Mouse (Mus musculus) kidney, embryonic 14.5 days (tissue): ENCODE results near the gene Casq2. TPM values are rescaled to one million over a fixed set of nuclear protein-coding genes. Genes with fewer than 3 reads are reported as not detected.

Experiments
- ATAC-seq: fragments of 200-750 bp; cut with Nextera tagmentation; 2 replicates; pipeline ENCODE4 v1.8.0; 2017; ENCODE audit warnings: moderate number of reproducible peaks, mild to moderate bottlenecking, moderate TSS enrichment, moderate library complexity; ENCODE audit not compliant: low FRiP score, low TSS enrichment
- H3K27ac ChIP-seq: fragments of 300-500 bp; sonication (generic); 2 replicates; pipeline ENCODE4 v1.5.1; 2014; ENCODE audit warnings: low read depth, mild to moderate bottlenecking, low read length, moderate library complexity, mixed read lengths
- H3K27me3 ChIP-seq: fragments of 300-500 bp; sonication (generic); 2 replicates; pipeline ENCODE4 v1.6.1; 2014; ENCODE audit warnings: mild to moderate bottlenecking, low read length; ENCODE audit not compliant: control insufficient read depth, insufficient read depth
- H3K36me3 ChIP-seq: fragments of 300-500 bp; sonication (generic); 2 replicates; pipeline ENCODE4 v1.6.1; 2014; ENCODE audit warnings: low read length, mixed read lengths; ENCODE audit not compliant: control insufficient read depth, insufficient read depth
- H3K4me1 ChIP-seq: fragments of 300-500 bp; sonication (generic); 2 replicates; pipeline ENCODE4 v1.6.1; 2014; ENCODE audit warnings: low read length, mixed read lengths; ENCODE audit not compliant: control insufficient read depth, insufficient read depth
- H3K4me2 ChIP-seq: fragments of 300-500 bp; sonication (generic); replicated peaks from 2 replicates; pipeline ENCODE4 v1.6.1; 2014; ENCODE audit warnings: low read depth, mild to moderate bottlenecking, low read length
- H3K4me3 ChIP-seq: fragments of 300-500 bp; sonication (generic); 2 replicates; pipeline ENCODE4 v1.5.1; 2014; ENCODE audit warnings: mild to moderate bottlenecking, low read length
- H3K9ac ChIP-seq: fragments of 300-500 bp; sonication (generic); 2 replicates; pipeline ENCODE4 v1.6.1; 2014; ENCODE audit warnings: low read depth, mild to moderate bottlenecking, low read length, moderate library complexity
- H3K9me3 ChIP-seq: fragments of 300-500 bp; sonication (generic); 2 replicates; pipeline ENCODE4 v1.6.1; 2016; ENCODE audit warnings: low read length; ENCODE audit not compliant: control insufficient read depth
- WGBS: fragments of 180-500 bp; shearing (Covaris S2); extraction: QIAGEN DNeasy Blood & Tissue Kit; methylation state at CpG from one replicate; pipeline ENCODE4 v1.1.7; 2014; 5-methylcytosine and 5-hydroxymethylcytosine counted together
- polyA plus RNA-seq: library from polyadenylated mRNA; unstranded; fragments of >200 nt; fragmentation: Nextera tagmentation; extraction: Ambion mirVana; gene quantifications from 2 replicates; pipeline ENCODE4 v1.2.1, GENCODE M21; 2014

The Casq2 gene
- 0.47 and 0.50 TPM in 2 replicates for polyA plus RNA-seq

- ATAC-seq = no peak
- H3K4me3 ChIP-seq = no peak within 1 kb of the TSS
- no peak within 1 kb of the TSS for H3K9ac ChIP-seq
- H3K4me1 ChIP-seq = no peaks in the 10 kb centered on the region
- no peak within 1 kb of the TSS for H3K4me2 ChIP-seq
- WGBS = 77% methylated on average over 4 of the region's 4 CpGs
- no peaks in the 10 kb centered on the region for H3K27me3 ChIP-seq
- H3K9me3 ChIP-seq = no peaks in the 10 kb centered on the region
- H3K27ac ChIP-seq = no peak within 1 kb of the TSS
- H3K36me3 ChIP-seq = no peaks in the 10 kb centered on the region
Observed at GRCm38 (mm10) chr3:102086283-102086682, at the start of gene Casq2. Casq2 (plus strand) TSS chr3:102086415.

- Histone ChIP-seq H3K27ac (no peak overlapping the region), H3K9ac (no peak overlapping the region), H3K4me1 (no peaks in the 10 kb centered on the region), H3K36me3 (no peaks in the 10 kb centered on the region), H3K27me3 (no peaks in the 10 kb centered on the region), H3K4me2 (no peak overlapping the region), H3K9me3 (no peaks in the 10 kb centered on the region), H3K4me3 (no peak overlapping the region)
- 74% methylated on average over 5 of the region's 5 CpGs for WGBS
- no peak for ATAC-seq
Observed at GRCm38 (mm10) chr3:102037806-102038205, 48.4 kb upstream of the Casq2 start.

GRCm38 (mm10) chr3:102038608-102039007 lies 47.6 kb upstream of the Casq2 start:
- no peak overlapping the region for H3K27ac ChIP-seq
- H3K9me3 ChIP-seq = no peaks in the 10 kb centered on the region
- H3K4me2 ChIP-seq = no peak overlapping the region
- no peak overlapping the region for H3K4me3 ChIP-seq
- no peaks in the 10 kb centered on the region for H3K36me3 ChIP-seq
- ATAC-seq = no peak
- no peak overlapping the region for H3K9ac ChIP-seq
- H3K4me1 ChIP-seq = no peaks in the 10 kb centered on the region
- H3K27me3 ChIP-seq = no peaks in the 10 kb centered on the region
- 80% methylated on average over 6 of the region's 6 CpGs for WGBS

- H3K9me3 ChIP-seq = no peaks in the 10 kb centered on the region
- 87% methylated on average over 4 of the region's 4 CpGs for WGBS
- no peak for ATAC-seq
- H3K36me3 ChIP-seq = no peaks in the 10 kb centered on the region
- H3K4me1 ChIP-seq = no peaks in the 10 kb centered on the region
- no peak overlapping the region for H3K27ac ChIP-seq
- H3K4me3 ChIP-seq = no peak overlapping the region
- no peaks in the 10 kb centered on the region for H3K27me3 ChIP-seq
- H3K4me2 ChIP-seq = no peak overlapping the region
- H3K9ac ChIP-seq = no peak overlapping the region
Observed at GRCm38 (mm10) chr3:102041632-102042031, 44.6 kb upstream of the Casq2 start.

GRCm38 (mm10) chr3:102045071-102045470 lies 41.1 kb upstream of the Casq2 start:
- Histone ChIP-seq H3K27me3 (no peaks in the 10 kb centered on the region), H3K9ac (no peak overlapping the region), H3K4me3 (no peak overlapping the region), H3K36me3 (no peaks in the 10 kb centered on the region), H3K4me2 (no peak overlapping the region), H3K9me3 (no peaks in the 10 kb centered on the region), H3K27ac (no peak overlapping the region), H3K4me1 (no peaks in the 10 kb centered on the region)
- ATAC-seq = no peak
- WGBS = 32% methylated on average over 3 of the region's 3 CpGs

- no peak overlapping the region for H3K4me2 ChIP-seq
- H3K27me3 ChIP-seq = no peaks in the 10 kb centered on the region
- 96% methylated on average over 2 of the region's 2 CpGs for WGBS
- no peak overlapping the region for H3K9ac ChIP-seq
- no peak overlapping the region for H3K27ac ChIP-seq
- H3K9me3 ChIP-seq = no peaks in the 10 kb centered on the region
- H3K4me3 ChIP-seq = no peak overlapping the region
- no peaks in the 10 kb centered on the region for H3K36me3 ChIP-seq
- no peaks in the 10 kb centered on the region for H3K4me1 ChIP-seq
- ATAC-seq = no peak
Observed at GRCm38 (mm10) chr3:102047532-102047931, 38.7 kb upstream of the Casq2 start.

GRCm38 (mm10) chr3:102049207-102050104 lies 36.8 kb upstream of the Casq2 start:
- 84% methylated on average over 14 of the region's 14 CpGs for WGBS

GRCm38 (mm10) chr3:102052036-102052435 lies 34.2 kb upstream of the Casq2 start:
- H3K9ac ChIP-seq = no peak overlapping the region
- no peak overlapping the region for H3K4me2 ChIP-seq
- H3K9me3 ChIP-seq = no peaks in the 10 kb centered on the region
- H3K4me3 ChIP-seq = no peak overlapping the region
- H3K27me3 ChIP-seq = no peaks in the 10 kb centered on the region
- 50% methylated on average over 3 of the region's 3 CpGs for WGBS
- H3K4me1 ChIP-seq = no peaks in the 10 kb centered on the region
- no peak for ATAC-seq
- H3K27ac ChIP-seq = no peak overlapping the region
- no peaks in the 10 kb centered on the region for H3K36me3 ChIP-seq

More at GRCm38 (mm10) chr3:102049207-102050104, 36.8 kb upstream of the Casq2 start:
- H3K4me2 ChIP-seq = no peak overlapping the region
- H3K27me3 ChIP-seq = no peaks in the 10 kb centered on the region
- ATAC-seq = no peak
- no peaks in the 10 kb centered on the region for H3K9me3 ChIP-seq
- H3K27ac ChIP-seq = no peak overlapping the region
- H3K4me3 ChIP-seq = no peak overlapping the region
- no peak overlapping the region for H3K9ac ChIP-seq
- no peaks in the 10 kb centered on the region for H3K36me3 ChIP-seq
- no peaks in the 10 kb centered on the region for H3K4me1 ChIP-seq

GRCm38 (mm10) chr3:102053293-102053692 lies 32.9 kb upstream of the Casq2 start:
- Histone ChIP-seq H3K36me3 (no peaks in the 10 kb centered on the region), H3K4me3 (no peak overlapping the region), H3K9me3 (no peaks in the 10 kb centered on the region), H3K9ac (no peak overlapping the region), H3K27ac (no peak overlapping the region), H3K4me1 (no peaks in the 10 kb centered on the region), H3K27me3 (no peaks in the 10 kb centered on the region), H3K4me2 (no peak overlapping the region)
- ATAC-seq = no peak
- WGBS = 60% methylated on average over 8 of the region's 8 CpGs
